Mouse (Mus musculus) cerebellum, postnatal 14 days (tissue): ENCODE measurements around the gene Pmepa1.

Experiments used
- DNase-seq, 2 experiments: peaks; one replicate each; pipeline ENCODE4 v3.0.0; 2021; ENCODE audit warnings: mixed read lengths in 2 of 2

The Pmepa1 gene

GRCm38 (mm10) chr2:173275343-173276201 lies 761 bp downstream of the Pmepa1 start:
- DNase-seq, result peak; percentile 39 to 46

- no peak for DNase-seq
These were observed 1.6 kb downstream of the Pmepa1 start for GRCm38 (mm10) chr2:173274428-173275342.

DNA sequence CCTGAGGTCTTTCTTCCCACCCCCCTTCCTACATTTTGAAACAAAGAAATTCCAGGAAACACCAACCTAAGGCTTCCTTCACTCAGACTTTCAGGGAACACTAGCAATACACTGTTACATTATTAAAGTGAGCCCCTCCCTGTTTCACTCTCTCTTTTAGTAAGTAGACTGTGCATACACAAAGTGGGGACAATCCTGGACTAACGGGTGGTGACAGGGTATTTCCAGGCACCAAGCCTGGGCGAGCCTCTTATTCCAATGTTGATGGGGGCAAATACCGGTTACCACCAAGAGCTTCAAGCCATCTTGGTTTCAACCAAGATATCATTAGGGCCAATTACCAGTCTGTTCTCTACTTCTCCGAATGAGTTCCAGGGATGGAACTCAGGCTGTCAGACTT lies 2.4 kb downstream of the Pmepa1 start:
- DNase-seq, result no peak

DNA sequence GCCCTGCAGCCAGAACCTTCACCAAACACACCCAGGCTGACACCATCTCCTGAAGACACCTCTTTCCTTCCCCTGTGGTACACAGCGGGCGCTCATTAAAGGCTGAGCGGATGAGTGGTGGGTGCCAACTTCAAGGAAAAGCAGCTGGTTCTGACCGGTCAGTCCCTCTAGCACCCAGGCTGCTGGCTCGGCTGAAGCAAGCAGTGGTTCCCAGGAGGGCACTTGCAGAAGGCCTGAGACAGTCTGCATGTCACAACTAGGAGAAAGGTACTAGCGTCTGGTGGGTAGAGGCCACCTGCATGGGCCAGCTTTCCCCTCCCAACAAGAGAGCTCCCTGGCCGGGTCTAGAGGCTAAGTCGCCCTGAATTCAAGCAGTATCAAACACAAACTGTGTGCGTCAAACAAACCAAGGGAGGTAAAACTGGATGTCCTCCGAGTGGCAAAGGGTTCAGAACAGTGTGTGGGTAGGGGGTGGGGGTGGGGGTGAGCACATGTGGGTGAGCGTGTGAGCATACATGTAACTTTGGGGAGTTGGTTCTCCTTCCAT lies 3.9 kb downstream of the Pmepa1 start:
- DNase-seq, result no peak

DNA sequence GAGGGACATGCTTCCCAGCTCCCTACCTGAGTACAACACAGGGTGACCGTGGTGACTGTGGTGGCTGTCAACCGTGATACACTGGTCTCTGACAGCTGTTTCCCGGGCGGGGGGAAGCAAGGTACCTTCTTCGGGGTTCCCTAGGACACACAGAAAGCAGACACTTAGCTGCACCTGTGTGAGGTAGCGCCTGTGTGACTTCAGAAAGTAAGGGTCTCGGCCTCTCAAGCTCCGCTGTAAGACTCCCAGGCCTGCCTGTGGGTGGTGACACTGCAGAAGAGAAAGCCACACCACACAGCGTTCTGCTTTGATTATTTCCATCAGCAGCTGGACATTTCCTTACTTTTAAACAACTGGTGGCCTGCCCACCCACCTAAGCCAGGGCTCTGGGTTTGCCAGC lies 4.8 kb downstream of the Pmepa1 start:
- DNase-seq, result no peak

DNA sequence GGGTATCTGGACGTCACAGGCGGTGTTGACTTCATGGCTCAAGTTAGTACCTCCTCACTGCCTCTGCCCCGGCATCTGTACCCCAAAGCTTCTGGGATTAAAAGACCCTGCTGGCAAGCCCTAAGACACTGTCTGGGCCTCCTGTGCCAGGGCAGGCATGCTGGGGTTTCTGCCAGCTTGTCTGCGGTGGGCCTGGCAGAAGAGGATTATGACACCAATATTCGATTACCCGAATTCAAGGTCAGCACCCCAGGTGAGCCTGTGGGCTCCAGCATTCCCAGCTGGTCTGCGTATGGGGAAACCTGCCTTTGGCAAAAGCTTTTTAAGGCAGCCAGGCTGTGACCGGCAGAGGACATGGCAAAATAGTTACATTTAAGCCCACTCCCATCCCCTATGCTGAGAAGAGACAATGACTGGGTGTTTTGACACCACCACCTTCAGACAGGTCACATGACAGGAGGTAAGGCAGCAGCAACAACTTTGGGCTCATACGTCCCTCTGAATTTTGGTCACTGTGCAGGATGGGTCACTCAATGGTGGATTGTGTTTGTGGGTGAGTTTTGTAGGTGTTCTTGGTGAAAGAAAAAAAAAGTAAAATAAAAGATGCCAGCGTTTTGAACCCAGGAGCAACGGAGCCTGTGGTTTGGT lies 5.6 kb downstream of the Pmepa1 start:
- DNase-seq, result peak in 1 of 2 experiments; percentile 42

- DNase-seq, result no peak
These were observed 6.1 kb downstream of the Pmepa1 start for GRCm38 (mm10) chr2:173270196-173270595.

- no peak for DNase-seq
These were observed 8.8 kb downstream of the Pmepa1 start for GRCm38 (mm10) chr2:173267562-173267961.

DNA sequence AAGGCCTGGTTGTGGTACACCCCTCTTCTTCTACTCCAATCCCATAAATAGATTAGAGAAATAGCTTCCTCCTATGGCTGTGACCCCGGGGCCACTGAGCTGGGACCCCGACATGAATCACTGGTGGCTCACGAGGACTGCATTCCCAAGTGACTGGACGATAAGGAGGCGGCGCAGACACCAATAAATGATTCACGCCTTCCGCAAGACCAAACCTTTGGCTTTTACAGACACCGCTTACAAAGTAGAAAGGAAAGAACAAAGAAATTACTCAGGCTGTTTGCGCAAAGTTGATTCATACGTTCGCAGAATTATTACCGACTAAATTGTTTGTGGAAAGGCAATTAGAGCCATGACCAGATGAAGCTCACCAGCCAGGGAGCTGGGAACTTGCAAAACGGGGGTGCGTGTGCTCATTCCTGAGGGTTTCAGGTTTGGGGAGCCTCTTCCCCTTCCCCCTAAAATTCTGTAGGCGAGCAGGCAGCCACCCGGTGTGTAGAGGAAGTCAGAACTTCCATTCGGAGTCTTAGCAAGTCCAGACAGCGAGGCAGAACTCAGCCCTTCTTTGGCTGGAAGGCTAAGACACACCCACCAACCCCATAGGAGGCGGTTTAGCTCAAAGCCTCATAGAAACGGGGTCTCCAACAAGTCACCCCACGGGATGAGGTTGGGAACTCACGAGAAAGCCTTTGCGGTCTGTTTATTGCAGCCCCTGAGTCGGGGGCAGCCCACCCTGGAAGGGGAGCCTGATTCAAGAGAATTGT lies 9.8 kb downstream of the Pmepa1 start:
- DNase-seq, result no peak

DNA sequence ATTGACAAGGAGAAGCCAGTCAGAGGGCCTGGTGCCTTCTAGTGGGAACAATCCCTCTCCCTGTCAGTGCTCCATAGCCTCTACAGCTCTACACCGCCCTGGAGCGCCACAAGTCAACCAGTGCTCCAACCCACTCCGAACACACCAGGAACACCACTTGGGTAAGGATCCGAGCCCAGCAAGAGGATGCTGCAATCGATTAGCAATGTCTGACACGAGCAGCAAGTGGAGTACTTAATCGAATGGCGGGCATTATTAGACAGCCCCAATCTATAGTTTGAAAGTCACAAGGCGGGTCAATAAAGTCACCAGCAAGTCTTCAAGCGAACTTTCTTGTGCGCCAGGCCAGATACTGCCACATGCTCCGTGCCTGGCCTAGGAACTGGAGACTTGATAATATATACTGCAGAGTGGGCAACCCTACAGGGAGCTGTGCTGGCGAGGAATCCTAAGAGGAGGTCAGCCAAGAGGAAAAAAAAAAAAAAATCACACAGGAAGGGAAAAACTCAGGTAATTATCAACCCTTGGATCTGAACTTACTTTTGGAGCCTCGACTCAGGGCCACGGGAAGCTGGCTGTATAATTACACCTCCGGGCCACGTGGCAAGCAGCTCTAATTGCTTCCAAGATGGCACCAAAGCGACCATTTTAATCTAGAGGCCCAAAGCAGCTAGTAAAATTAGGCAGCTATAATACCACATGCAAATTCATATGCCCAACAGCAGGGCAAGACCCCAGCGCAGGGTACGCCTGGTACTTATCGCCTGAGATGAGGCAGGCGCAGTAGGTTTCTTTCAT lies 10.7 kb downstream of the Pmepa1 start:
- DNase-seq, result no peak

DNA sequence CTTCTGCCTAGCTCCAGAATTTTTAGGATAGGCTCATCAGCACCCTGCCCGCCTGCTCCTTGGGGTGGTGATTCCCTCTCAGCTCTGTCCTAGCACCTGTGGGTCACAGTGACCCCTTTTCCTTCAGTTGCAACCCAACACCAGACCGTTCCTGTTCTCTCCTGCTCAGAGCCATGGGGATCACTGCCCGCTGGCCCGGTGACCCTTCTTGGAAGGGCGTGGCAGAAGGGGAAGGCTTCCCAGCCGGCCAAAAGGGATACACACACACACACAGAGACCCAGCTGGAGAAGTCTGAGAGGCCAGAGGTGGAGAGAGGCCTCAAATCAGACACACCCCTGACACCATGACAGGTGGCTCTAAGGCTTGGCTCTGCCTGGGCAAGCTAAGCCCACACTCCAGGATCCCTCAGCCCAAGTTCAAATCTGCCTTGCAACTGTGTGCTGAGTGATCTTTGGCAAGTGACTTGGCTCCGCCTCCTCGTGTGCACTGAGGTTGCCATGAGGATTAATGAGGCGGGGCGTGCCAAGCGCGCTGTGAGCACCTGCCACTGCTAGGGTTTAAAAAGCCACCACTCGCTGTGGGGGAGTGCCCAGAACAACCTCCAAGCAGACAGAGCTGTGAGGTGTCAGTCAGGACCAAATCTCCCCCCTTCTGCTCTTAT lies 11.7 kb downstream of the Pmepa1 start:
- peak; percentile 73 to 77 for DNase-seq

DNA sequence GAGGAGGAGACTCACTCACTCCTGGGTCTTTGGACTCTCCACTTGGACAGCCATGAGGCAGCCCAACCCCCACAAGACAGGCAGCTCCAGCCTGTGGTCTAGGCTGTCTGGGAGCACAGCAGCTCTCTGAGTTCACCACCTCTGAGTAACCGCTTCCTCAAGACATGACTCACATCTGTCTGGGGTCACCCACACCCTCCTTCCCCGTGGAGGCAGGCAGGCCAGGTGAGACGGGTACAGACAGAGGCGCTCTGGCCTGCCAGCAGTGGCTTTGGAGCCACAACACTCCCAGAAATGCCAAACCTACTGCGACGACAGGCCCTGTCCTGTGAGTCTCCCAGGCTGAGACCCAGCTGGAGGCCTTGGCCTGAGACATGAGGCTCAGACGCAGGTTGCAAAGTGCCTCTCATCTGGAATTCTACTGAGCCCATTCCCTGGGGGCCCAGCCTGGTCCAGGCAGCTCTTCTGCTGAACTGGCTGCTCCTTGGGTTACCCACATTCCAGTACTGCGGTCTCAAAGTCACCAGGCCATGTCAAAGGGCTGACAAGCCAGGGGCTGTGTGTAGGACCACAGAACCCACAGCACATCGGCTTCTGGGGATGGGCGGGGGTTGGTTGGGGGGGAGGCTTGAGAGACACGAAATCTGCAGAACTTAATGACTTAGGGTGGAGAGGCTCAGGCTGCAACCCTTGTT lies 12.6 kb downstream of the Pmepa1 start:
- no peak for DNase-seq

GRCm38 (mm10) chr2:173261497-173261896 lies 14.8 kb downstream of the Pmepa1 start:
- peak; percentile 66 to 73 for DNase-seq

DNA sequence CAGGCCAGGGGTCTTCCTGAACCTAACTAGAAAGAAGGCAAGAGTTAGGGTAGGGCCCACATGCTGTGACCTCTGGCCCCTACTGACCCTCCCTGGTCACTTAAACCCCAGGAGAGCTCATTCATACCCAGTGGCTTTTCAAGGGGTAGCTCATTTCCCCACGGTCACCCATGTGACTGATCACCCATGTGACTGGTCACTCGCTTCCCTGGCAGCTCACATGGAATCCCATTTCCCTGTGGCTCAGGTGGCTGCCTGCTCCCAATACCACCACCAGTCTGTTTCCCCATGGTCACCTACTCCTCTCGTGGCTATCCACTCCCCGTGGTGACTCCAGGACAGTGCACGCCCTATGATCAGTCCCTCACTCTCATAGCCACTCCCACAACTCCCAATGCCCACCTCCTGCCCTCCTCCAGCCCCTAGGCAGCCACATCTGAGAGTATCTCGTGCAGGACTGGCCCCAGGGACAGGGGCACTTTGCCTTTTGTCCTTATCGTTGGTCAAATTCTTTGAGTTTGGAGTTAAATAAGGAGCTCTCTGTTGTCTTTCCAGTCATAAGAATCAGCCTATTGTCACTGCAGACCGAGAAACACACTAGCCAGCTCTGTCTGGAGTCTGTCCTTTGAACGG lies 17.8 kb downstream of the Pmepa1 start:
- DNase-seq, result no peak

GRCm38 (mm10) chr2:173257610-173258009 lies 18.7 kb downstream of the Pmepa1 start:
- DNase-seq, result peak; percentile 85 to 87

- DNase-seq, result no peak
These were observed 19.8 kb downstream of the Pmepa1 start for GRCm38 (mm10) chr2:173256552-173256949.

DNA sequence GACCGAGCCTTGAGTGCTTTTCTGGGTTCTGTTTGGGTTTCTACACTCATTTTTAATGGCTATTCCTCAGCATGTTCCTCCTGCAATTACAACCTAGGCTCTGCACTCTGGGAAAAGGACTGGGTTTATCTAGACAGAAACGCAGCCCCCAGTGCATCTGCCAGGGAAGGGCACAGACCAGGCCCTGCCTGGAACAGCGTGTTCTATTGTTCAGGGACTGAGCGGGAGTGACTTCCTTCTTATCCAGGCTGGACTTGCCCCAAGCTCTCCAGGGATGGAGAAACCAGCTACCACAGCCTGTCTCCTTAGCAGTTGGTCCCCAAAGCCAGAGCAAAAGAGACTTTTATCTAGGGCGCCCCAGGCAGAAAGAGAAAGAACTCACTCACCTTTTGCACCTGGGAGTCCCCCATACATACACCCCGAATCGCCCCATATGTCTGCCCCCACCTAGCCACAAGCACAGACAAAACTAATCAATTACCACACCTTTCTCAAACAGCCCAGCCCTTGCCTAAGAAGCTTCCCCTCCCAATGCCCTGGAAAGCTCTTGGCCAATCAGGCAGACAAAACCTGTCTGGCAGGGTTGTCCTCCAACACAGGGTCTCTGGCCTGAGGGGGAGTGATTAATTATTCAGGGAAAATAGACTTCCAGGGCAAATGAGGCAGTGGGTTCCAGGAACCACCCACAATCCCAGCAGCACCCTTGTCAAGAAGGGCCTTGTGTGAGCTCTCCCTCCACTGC lies 20.4 kb downstream of the Pmepa1 start:
- DNase-seq, result no peak

GRCm38 (mm10) chr2:173253761-173254662 lies 22.3 kb downstream of the Pmepa1 start:
- no peak for DNase-seq
